Mouse (Mus musculus) midbrain, postnatal 0 days (tissue): Measurements from ENCODE around the gene Abca4. TPM values are rescaled to one million over a fixed set of nuclear protein-coding genes. Genes with fewer than 3 reads are reported as not detected.

ENCODE experiments used
- ATAC-seq: fragments of 200-750 bp; cut with Nextera tagmentation; 2 replicates; pipeline ENCODE4 v1.8.0; 2017; ENCODE audit warnings: moderate number of reproducible peaks, mild to moderate bottlenecking, moderate TSS enrichment, moderate library complexity; ENCODE audit not compliant: low FRiP score
- DNase-seq: peaks from one replicate; pipeline ENCODE4 v3.0.0-alpha.2; 2015; ENCODE audit warnings: low spot score
- H3K27ac ChIP-seq: fragments of 300-500 bp; sonication (generic); 2 replicates; pipeline ENCODE4 v1.5.1; 2014; ENCODE audit warnings: low read depth, mild to moderate bottlenecking, low read length, mixed read lengths
- H3K27me3 ChIP-seq: fragments of 300-500 bp; sonication (generic); 2 replicates; pipeline ENCODE4 v1.6.1; 2014; ENCODE audit warnings: low read length, control low read depth, mixed read lengths; ENCODE audit not compliant: insufficient read depth
- H3K36me3 ChIP-seq: fragments of 300-500 bp; sonication (generic); 2 replicates; pipeline ENCODE4 v1.6.1; 2014; ENCODE audit warnings: low read length, control low read depth, mixed read lengths; ENCODE audit not compliant: insufficient read depth
- H3K4me1 ChIP-seq: fragments of 300-500 bp; sonication (generic); 2 replicates; pipeline ENCODE4 v1.6.1; 2014; ENCODE audit warnings: mild to moderate bottlenecking, control low read depth, antibody characterized with exemption, low read length, mixed read lengths; ENCODE audit not compliant: insufficient read depth
- H3K4me2 ChIP-seq: fragments of 300-500 bp; sonication (generic); 2 replicates; pipeline ENCODE4 v1.6.1; 2014; ENCODE audit warnings: low read depth, mild to moderate bottlenecking, low read length, mixed read lengths; ENCODE audit not compliant: poor library complexity, severe bottlenecking
- H3K4me3 ChIP-seq: fragments of 300-500 bp; sonication (generic); 2 replicates; pipeline ENCODE4 v1.5.1; 2014; ENCODE audit warnings: low read depth, mild to moderate bottlenecking, low read length, moderate library complexity
- H3K9ac ChIP-seq: fragments of 300-500 bp; sonication (generic); replicated peaks from 2 replicates; pipeline ENCODE4 v1.6.1; 2014; ENCODE audit warnings: mild to moderate bottlenecking, low read length, moderate library complexity, mixed read lengths; ENCODE audit not compliant: poor library complexity, severe bottlenecking
- H3K9me3 ChIP-seq: fragments of 300-500 bp; sonication (generic); 2 replicates; pipeline ENCODE4 v1.6.1; 2016; ENCODE audit warnings: low read length, control low read depth
- CTCF ChIP-seq: IDR thresholded peaks from 2 replicates; pipeline ENCODE4 v1.5.1; 2016; ENCODE audit warnings: antibody characterized with exemption, mild to moderate bottlenecking
- WGBS: fragments of 180-500 bp; shearing (Covaris S2); extraction: QIAGEN DNeasy Blood & Tissue Kit; methylation state at CpG from one replicate; pipeline ENCODE4 v1.1.7; 2014; 5-methylcytosine and 5-hydroxymethylcytosine counted together
- polyA plus RNA-seq: library from polyadenylated mRNA; unstranded; fragments of >200 nt; fragmentation: Nextera tagmentation; extraction: Ambion mirVana; gene quantifications from 2 replicates; pipeline ENCODE4 v1.2.1, GENCODE M21; 2015
- total RNA-seq: library from RNA; depleted of rRNA; stranded (reverse); fragments of >200 nt; gene quantifications from 2 replicates; pipeline ENCODE4 v1.2.3, GENCODE M21; 2014

Abca4 gene
- total and polyA plus RNA-seq, 2 experiments from 2014 or later: 0.94 to 7.7 TPM

- Histone ChIP-seq H3K4me3 (no peak overlapping the region), H3K27me3 (no peaks in the 10 kb centered on the region), H3K9me3 (no peaks in the 10 kb centered on the region), H3K27ac (no peak overlapping the region), H3K9ac (no peak overlapping the region), H3K4me2 (no peak overlapping the region), H3K36me3 (no peaks in the 10 kb centered on the region), H3K4me1 (no peaks in the 10 kb centered on the region)
- 85% methylated on average over 4 of the region's 4 CpGs for WGBS
- TF ChIP-seq CTCF: no peak
- DNase-seq: no peak
- no peak for ATAC-seq
Observed at GRCm38 (mm10) chr3:122109461-122109860, 65.2 kb downstream of the Abca4 start.

GRCm38 (mm10) chr3:122111141-122111981 is 67.1 kb downstream of the Abca4 start:
- Histone ChIP-seq H3K4me1 (no peaks in the 10 kb centered on the region), H3K4me3 (no peak overlapping the region), H3K4me2 (no peak overlapping the region), H3K9ac (no peak overlapping the region), H3K9me3 (no peaks in the 10 kb centered on the region), H3K27me3 (no peaks in the 10 kb centered on the region), H3K36me3 (no peaks in the 10 kb centered on the region), H3K27ac (no peak overlapping the region)
- peak; percentile 58 for DNase-seq
- no peak for TF ChIP-seq CTCF
- WGBS: 48% methylated on average over 9 of the region's 9 CpGs
- ATAC-seq: no peak

GRCm38 (mm10) chr3:122118651-122119214 is 74.5 kb downstream of the Abca4 start:
- Histone ChIP-seq H3K4me1 (no peaks in the 10 kb centered on the region), H3K36me3 (no peaks in the 10 kb centered on the region), H3K27ac (no peak overlapping the region), H3K27me3 (no peaks in the 10 kb centered on the region), H3K9me3 (no peaks in the 10 kb centered on the region), H3K4me3 (no peak overlapping the region), H3K9ac (no peak overlapping the region), H3K4me2 (no peak overlapping the region)
- WGBS: 74% methylated on average over 9 of the region's 9 CpGs
- no peak for ATAC-seq
- no peak for TF ChIP-seq CTCF
- no peak for DNase-seq

- H3K9ac ChIP-seq: no peak overlapping the region
- no peaks in the 10 kb centered on the region for H3K27me3 ChIP-seq
- no peak overlapping the region for H3K27ac ChIP-seq
- H3K36me3 ChIP-seq: no peaks in the 10 kb centered on the region
- WGBS: 66% methylated on average over 7 of the region's 7 CpGs
- H3K9me3 ChIP-seq: no peaks in the 10 kb centered on the region
- DNase-seq (no peak), ATAC-seq (no peak)
- no peak overlapping the region for H3K4me2 ChIP-seq
- H3K4me3 ChIP-seq: no peak overlapping the region
- peak; percentile 23; the same call in 1 of the 2 replicates for TF ChIP-seq CTCF
- H3K4me1 ChIP-seq: no peaks in the 10 kb centered on the region
Observed at GRCm38 (mm10) chr3:122119733-122120132, 75.5 kb downstream of the Abca4 start.

GRCm38 (mm10) chr3:122120217-122120616 is 76.0 kb downstream of the Abca4 start:
- Histone ChIP-seq H3K9me3 (no peaks in the 10 kb centered on the region), H3K27ac (no peak overlapping the region), H3K36me3 (no peaks in the 10 kb centered on the region), H3K4me3 (no peak overlapping the region), H3K27me3 (no peaks in the 10 kb centered on the region), H3K4me1 (no peaks in the 10 kb centered on the region), H3K4me2 (no peak overlapping the region), H3K9ac (no peak overlapping the region)
- WGBS: 84% methylated on average over 7 of the region's 7 CpGs
- no peak for DNase-seq
- TF ChIP-seq CTCF: no peak
- no peak for ATAC-seq

- peak; percentile 89 for ATAC-seq
- DNase-seq: peak; percentile 89
- no peak overlapping the region for H3K27ac ChIP-seq
- peak; percentile 85 for TF ChIP-seq CTCF
- H3K27me3 ChIP-seq: no peaks in the 10 kb centered on the region
- WGBS: 16% methylated on average over 17 of the region's 17 CpGs
- H3K4me2 ChIP-seq: peak overlapping the region; percentile 59
- H3K4me3 ChIP-seq: peak overlapping the region; percentile 31
- H3K36me3 ChIP-seq: no peaks in the 10 kb centered on the region
- no peaks in the 10 kb centered on the region for H3K9me3 ChIP-seq
- H3K9ac ChIP-seq: no peak overlapping the region
- H3K4me1 ChIP-seq: no peaks in the 10 kb centered on the region
Observed at GRCm38 (mm10) chr3:122122127-122122663, 78.0 kb downstream of the Abca4 start.
